ENCODE assay signal across 18 mouse cellular contexts in the genomic region with DNA sequence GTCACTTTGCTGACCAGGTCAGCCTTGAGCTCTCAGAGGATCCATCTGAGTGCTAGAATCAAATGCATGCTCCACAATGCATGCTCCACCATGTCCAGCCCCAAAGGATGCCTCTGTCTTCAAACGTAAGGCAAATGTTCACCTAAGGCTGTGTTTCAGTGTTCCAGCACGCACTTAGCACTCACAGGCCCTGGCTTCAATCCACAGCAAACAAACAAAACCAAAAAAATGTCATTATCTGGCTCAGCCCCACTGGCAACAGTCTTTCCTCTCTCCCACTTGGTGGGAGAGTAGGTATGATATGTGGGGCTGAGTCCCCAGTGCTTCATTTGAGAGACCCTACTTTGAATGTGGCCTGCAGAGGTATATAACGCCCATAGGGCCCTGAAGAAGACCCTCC. TPM values are rescaled to one million over a fixed set of nuclear protein-coding genes. Genes with fewer than 3 reads are reported as not detected.
A peak's percentile ranks its signal among the peaks of the same experiment; 100 is the strongest.
DNase-seq lines count a peak whose midpoint lies in the region; ATAC-seq and TF ChIP-seq lines count a peak whose summit lies in the region.
"Had no signal": no experiment of that assay in that cellular context is flagged by ENCODE, and none has a peak within 500 bp of the region (broad histone marks: within the 10 kb centered on the region; RNA-seq: fewer than 3 reads in every experiment).

No protein-coding gene starts in this region.

- no peak for TF ChIP-seq POLR2A in lung, adult 2 months (IDR thresholded peaks at IDR 0.05; ENCODE audit: borderline replicate concordance, extremely low read depth, low read depth, low read length)

- no peak for DNase-seq in heart, adult 8-10 months (ENCODE audit: low spot score)
- peak; percentile 42 for DNase-seq in lung, postnatal 36 days
- DNase-seq in lung, adult 2 months, result no peak
- no peak for DNase-seq in liver, embryonic 13.5 days
- DNase-seq in stomach, postnatal 0 days (ENCODE audit: low spot score), result no peak
- DNase-seq in layer of hippocampus, adult 9-10 months (ENCODE audit: low spot score), result no peak

- ATAC-seq in heart, embryonic 14.5 days (ENCODE audit: insufficient number of reproducible peaks, insufficient read depth, low FRiP score, low read depth), result no peak
- ATAC-seq in liver, embryonic 13.5 days (ENCODE audit: low read depth), result no peak
- no peak for ATAC-seq in stomach, postnatal 0 days (ENCODE audit: low FRiP score, low TSS enrichment)
- ATAC-seq: intestine, embryonic 16.5 days had no signal

- 72% methylated on average over 3 of the region's 3 CpGs for WGBS in heart, embryonic 14.5 days
- 43% methylated on average over 3 of the region's 3 CpGs for WGBS in lung, adult 2 months
- 76% methylated on average over 3 of the region's 3 CpGs for WGBS in liver, embryonic 13.5 days (ENCODE audit: insufficient replicate concordance)
- 53% methylated on average over 3 of the region's 3 CpGs for WGBS in stomach, postnatal 0 days

- H3K27ac ChIP-seq in heart, embryonic 14.5 days (replicated peaks in 1 of 2; ENCODE audit: control insufficient read depth in 1 of 2, insufficient read depth in 1 of 2, low read depth in 2 of 2, low read length in 2 of 2), result no peak overlapping the region
- H3K27ac ChIP-seq in liver, embryonic 13.5 days, result peak overlapping the region; percentile 59
- no peak overlapping the region for H3K27ac ChIP-seq in stomach, postnatal 0 days (replicated peaks)
- H3K27ac ChIP-seq: embryonic facial prominence, embryonic 15.5 days; forebrain, embryonic 12.5 days; heart, embryonic 15.5 days; hindbrain, embryonic 14.5 days; kidney, postnatal 0 days; layer of hippocampus, adult 2 months; left cerebral cortex, adult 2 months; limb, embryonic 12.5 days had no signal

- peak overlapping the region; percentile 2; the same call in 1 of the 2 replicates for H3K9ac ChIP-seq in heart, embryonic 14.5 days (ENCODE audit: low read length)
- H3K9ac ChIP-seq in liver, embryonic 13.5 days, result peak overlapping the region; percentile 47
- peak overlapping the region; percentile 0; the same call in 1 of the 2 replicates for H3K9ac ChIP-seq in stomach, postnatal 0 days (ENCODE audit: low read length)
- H3K9ac ChIP-seq: embryonic facial prominence, embryonic 15.5 days; forebrain, embryonic 12.5 days; heart, embryonic 15.5 days; hindbrain, embryonic 14.5 days; limb, embryonic 12.5 days had no signal

- H3K4me3 ChIP-seq in heart, embryonic 14.5 days (ENCODE audit: control insufficient read depth in 1 of 2, insufficient read depth in 1 of 2, low read depth in 1 of 2, low read length in 2 of 2), result no peak overlapping the region
- no peak overlapping the region for H3K4me3 ChIP-seq in lung, adult 2 months (replicated peaks; ENCODE audit: extremely low read depth, low read depth, low read length)
- no peak overlapping the region for H3K4me3 ChIP-seq in liver, embryonic 13.5 days (replicated peaks)
- no peak overlapping the region for H3K4me3 ChIP-seq in stomach, postnatal 0 days (ENCODE audit: low read depth, low read length)
- H3K4me3 ChIP-seq: embryonic facial prominence, embryonic 15.5 days; forebrain, embryonic 12.5 days; heart, embryonic 15.5 days; layer of hippocampus, adult 2 months; left cerebral cortex, adult 2 months; limb, embryonic 12.5 days had no signal

- H3K27me3 ChIP-seq in heart, embryonic 14.5 days (ENCODE audit: control insufficient read depth, insufficient read depth, low read length), result no peaks in the 10 kb centered on the region
- peaks cover 13% of the 10 kb centered on the region for H3K27me3 ChIP-seq in liver, embryonic 13.5 days
- no peaks in the 10 kb centered on the region for H3K27me3 ChIP-seq in stomach, postnatal 0 days (ENCODE audit: control insufficient read depth, insufficient read depth, low read length)
- H3K27me3 ChIP-seq: embryonic facial prominence, embryonic 15.5 days; forebrain, embryonic 12.5 days; heart, embryonic 15.5 days; limb, embryonic 12.5 days had no signal

- H3K4me1 ChIP-seq in heart, embryonic 14.5 days (ENCODE audit: control insufficient read depth in 2 of 2, insufficient read depth in 2 of 2, low read length in 2 of 2), result peaks cover 7 to 14% of the 10 kb centered on the region in 2 experiments
- no peaks in the 10 kb centered on the region for H3K4me1 ChIP-seq in lung, adult 2 months (ENCODE audit: control insufficient read depth, insufficient read depth, low read length)
- H3K4me1 ChIP-seq in liver, embryonic 13.5 days (replicated peaks), result peaks cover 39% of the 10 kb centered on the region
- H3K4me1 ChIP-seq in stomach, postnatal 0 days (replicated peaks; ENCODE audit: control insufficient read depth, insufficient read depth), result peaks cover 5% of the 10 kb centered on the region; the same call in 1 of the 2 replicates

- no peak overlapping the region for H3K4me2 ChIP-seq in heart, embryonic 14.5 days (ENCODE audit: low read length)
- peak overlapping the region; percentile 16; the same call in 1 of the 2 replicates for H3K4me2 ChIP-seq in liver, embryonic 13.5 days
- H3K4me2 ChIP-seq in stomach, postnatal 0 days (replicated peaks; ENCODE audit: low read depth), result no peak overlapping the region; the same call in 1 of the 2 replicates
- H3K4me2 ChIP-seq: embryonic facial prominence, embryonic 15.5 days; forebrain, embryonic 12.5 days; heart, embryonic 15.5 days; hindbrain, embryonic 14.5 days; limb, embryonic 12.5 days; midbrain, embryonic 11.5 days had no signal

- no peak for TF ChIP-seq EP300 in stomach, postnatal 0 days (optimal IDR thresholded peaks at IDR 0.05)

- H3K9me3 ChIP-seq in heart, embryonic 14.5 days (ENCODE audit: control insufficient read depth, low read length), result no peaks in the 10 kb centered on the region
- H3K9me3 ChIP-seq in liver, embryonic 13.5 days (replicated peaks), result no peaks in the 10 kb centered on the region
- H3K9me3 ChIP-seq in stomach, postnatal 0 days (ENCODE audit: control insufficient read depth, low read length), result no peaks in the 10 kb centered on the region
- H3K9me3 ChIP-seq: embryonic facial prominence, embryonic 15.5 days; forebrain, embryonic 12.5 days; heart, embryonic 15.5 days; limb, embryonic 12.5 days had no signal

- no peak for TF ChIP-seq CTCF in lung, adult 2 months (IDR thresholded peaks at IDR 0.05; ENCODE audit: insufficient read depth, low read length)
- no peak for TF ChIP-seq CTCF in stomach, postnatal 0 days (IDR thresholded peaks at IDR 0.05; ENCODE audit: low read depth)

- H3K36me3 ChIP-seq in heart, embryonic 14.5 days (ENCODE audit: control insufficient read depth, insufficient read depth, low read length), result 0 out of 2 replicates have a peak, but pooled peaks cover under 1% of the 10 kb centered on the region
- H3K36me3 ChIP-seq in liver, embryonic 13.5 days, result peaks cover 3% of the 10 kb centered on the region
- H3K36me3 ChIP-seq in stomach, postnatal 0 days (ENCODE audit: control insufficient read depth, insufficient read depth, low read length), result no peaks in the 10 kb centered on the region
- H3K36me3 ChIP-seq: embryonic facial prominence, embryonic 15.5 days; forebrain, embryonic 12.5 days; heart, embryonic 15.5 days; limb, embryonic 12.5 days had no signal

RNA-seq across cellular contexts. Expression of a gene that starts 3.3 kb away (rescaled TPM):
- polyA plus RNA-seq in heart, embryonic 14.5 days (2014; fragmentation: Nextera tagmentation; extraction: Ambion mirVana), result 266 and 295 TPM in 2 replicates
- total RNA-seq in heart, adult 8-10 months (2022), result 100 to 1,000 TPM; 174 to 204 (median 197) TPM
- polyA plus RNA-seq in lung, adult 2 months (2012; rRNA removed), result 258 and 290 TPM in 2 replicates
- 388 and 390 TPM in 2 replicates for polyA plus RNA-seq in liver, embryonic 13.5 days (2015; fragmentation: Nextera tagmentation; extraction: Ambion mirVana)
- 189 and 200 TPM in 2 replicates for polyA plus RNA-seq in stomach, postnatal 0 days (2015; fragmentation: Nextera tagmentation; extraction: Ambion mirVana)

RNA-seq across cellular contexts. Expression of a gene that starts 17.9 kb away (rescaled TPM):
- 0.81 and 1.2 TPM in 2 replicates for polyA plus RNA-seq in heart, embryonic 14.5 days (2014; fragmentation: Nextera tagmentation; extraction: Ambion mirVana)
- total RNA-seq in heart, adult 8-10 months (2022), result under 1 TPM in 1 of 4 experiments, not detected in 3; 0.16 TPM
- polyA plus RNA-seq in lung, adult 2 months (2012; rRNA removed), result 1.9 and 2.8 TPM in 2 replicates
- 1.5 and 1.7 TPM in 2 replicates for polyA plus RNA-seq in liver, embryonic 13.5 days (2015; fragmentation: Nextera tagmentation; extraction: Ambion mirVana)
- polyA plus RNA-seq in stomach, postnatal 0 days (2015; fragmentation: Nextera tagmentation; extraction: Ambion mirVana), result 5.1 and 5.9 TPM in 2 replicates
- total RNA-seq: monocyte, adult 5-6 weeks had no signal

RNA-seq across cellular contexts. Expression of a gene that starts 19.1 kb away (rescaled TPM):
- polyA plus RNA-seq in heart, embryonic 14.5 days (2014; fragmentation: Nextera tagmentation; extraction: Ambion mirVana), result 182 and 190 TPM in 2 replicates
- total RNA-seq in heart, adult 8-10 months (2022), result 10 to 100 TPM; 76.5 to 84.8 (median 79.6) TPM
- polyA plus RNA-seq in lung, adult 2 months (2012; rRNA removed), result 220 and 257 TPM in 2 replicates
- polyA plus RNA-seq in liver, embryonic 13.5 days (2015; fragmentation: Nextera tagmentation; extraction: Ambion mirVana), result 59.5 and 63.3 TPM in 2 replicates
- polyA plus RNA-seq in stomach, postnatal 0 days (2015; fragmentation: Nextera tagmentation; extraction: Ambion mirVana), result 126 and 142 TPM in 2 replicates

RNA-seq across cellular contexts. Expression of a gene that starts 36.4 kb away (rescaled TPM):
- 4.6 and 7.9 TPM in 2 replicates for polyA plus RNA-seq in heart, embryonic 14.5 days (2014; fragmentation: Nextera tagmentation; extraction: Ambion mirVana)
- total RNA-seq in heart, adult 8-10 months (2022), result 1 to 10 TPM; 2.5 to 5.4 (median 3.6) TPM
- polyA plus RNA-seq in lung, adult 2 months (2012; rRNA removed), result 19.6 and 22.8 TPM in 2 replicates
- 0.25 and 0.41 TPM in 2 replicates for polyA plus RNA-seq in liver, embryonic 13.5 days (2015; fragmentation: Nextera tagmentation; extraction: Ambion mirVana)
- 2.0 and 2.9 TPM in 2 replicates for polyA plus RNA-seq in stomach, postnatal 0 days (2015; fragmentation: Nextera tagmentation; extraction: Ambion mirVana)
- total RNA-seq: monocyte, adult 5-6 weeks had no signal

RNA-seq across cellular contexts. Expression of a gene that starts 45.1 kb away (rescaled TPM):
- 5.6 and 11.8 TPM in 2 replicates for polyA plus RNA-seq in heart, embryonic 14.5 days (2014; fragmentation: Nextera tagmentation; extraction: Ambion mirVana)
- total RNA-seq in heart, adult 8-10 months (2022), result 1 to 10 TPM in 2 of 4 experiments, under 1 TPM in 2; 0.19 to 4.5 (median 1.5) TPM
- polyA plus RNA-seq in lung, adult 2 months (2012; rRNA removed), result 1.1 and 1.2 TPM in 2 replicates
- polyA plus RNA-seq in liver, embryonic 13.5 days (2015; fragmentation: Nextera tagmentation; extraction: Ambion mirVana), result 734 and 914 TPM in 2 replicates
- polyA plus RNA-seq in stomach, postnatal 0 days (2015; fragmentation: Nextera tagmentation; extraction: Ambion mirVana), result 0.72 and 1.1 TPM in 2 replicates
